Mouse (Mus musculus) heart, postnatal 0 days (tissue): ENCODE measurements around the gene Plxnb1.

Experiments
- CTCF ChIP-seq: IDR thresholded peaks from 2 replicates; pipeline ENCODE4 v1.5.1; 2016; ENCODE audit warnings: antibody characterized with exemption, control low read depth, low read depth
- EP300 ChIP-seq: IDR thresholded peaks from 2 replicates; pipeline ENCODE4 v1.6.1; 2016; ENCODE audit warnings: antibody characterized with exemption, low read depth

DNA sequence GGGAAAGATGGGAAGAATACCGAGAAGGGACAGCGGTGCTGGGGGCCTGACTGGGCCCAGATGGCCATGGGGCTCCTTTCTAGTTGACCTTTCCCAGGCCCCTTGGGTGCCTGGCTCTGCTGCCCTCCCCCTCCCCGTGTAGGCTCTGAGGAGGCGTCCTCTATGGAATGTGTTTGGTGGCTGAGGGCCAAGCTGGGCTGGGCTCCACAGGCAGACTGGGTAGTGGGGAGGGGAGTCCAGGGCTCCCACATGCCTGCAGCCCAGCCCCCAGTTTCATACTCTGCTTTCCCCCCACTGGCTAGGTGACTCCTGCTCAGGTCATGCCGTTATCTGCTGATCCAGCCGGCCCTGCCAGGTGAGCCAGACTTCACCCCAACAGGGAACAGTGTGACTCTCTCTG lies 3.8 kb downstream of the Plxnb1 start:
- TF ChIP-seq CTCF = no peak
- 0 out of 2 replicates have a peak, but pooled peaks have one; percentile 22 for TF ChIP-seq EP300
